Comparison of ENCODE assay signal across 12 mouse cellular contexts in genomic region chr3:96195616-96196313, GRCm38 (mm10). TPM values are rescaled to one million over a fixed set of nuclear protein-coding genes. Genes with fewer than 3 reads are reported as not detected.
DNase-seq lines count a peak whose midpoint lies in the region; ATAC-seq and TF ChIP-seq lines count a peak whose summit lies in the region.
"Had no signal": no experiment of that assay in that cellular context is flagged by ENCODE, and none has a peak within 500 bp of the region (broad histone marks: within the 10 kb centered on the region; RNA-seq: fewer than 3 reads in every experiment).

No protein-coding gene starts in this region.

- peaks cover 6% of the 10 kb centered on the region for H3K4me1 ChIP-seq in intestine, embryonic 15.5 days (replicated peaks)
- peaks cover 10% of the 10 kb centered on the region for H3K4me1 ChIP-seq in intestine, embryonic 16.5 days (ENCODE audit: control insufficient read depth, insufficient read depth, low read length)
- peaks cover 1% of the 10 kb centered on the region for H3K4me1 ChIP-seq in ES-Bruce4 (ENCODE audit: control insufficient read depth, insufficient read depth, low read length)
- peaks cover 34% of the 10 kb centered on the region for H3K4me1 ChIP-seq in embryonic facial prominence, embryonic 10.5 days
- H3K4me1 ChIP-seq in liver, embryonic 14.5 days (replicated peaks; ENCODE audit: control insufficient read depth in 2 of 2, insufficient read depth in 2 of 2, low read length in 1 of 2) = peaks cover 13 to 22% of the 10 kb centered on the region in 2 experiments

- no peaks in the 10 kb centered on the region for H3K36me3 ChIP-seq in intestine, embryonic 15.5 days
- no peaks in the 10 kb centered on the region for H3K36me3 ChIP-seq in intestine, embryonic 16.5 days (ENCODE audit: control insufficient read depth, insufficient read depth, low read length)
- no peaks in the 10 kb centered on the region for H3K36me3 ChIP-seq in ES-Bruce4 (ENCODE audit: control insufficient read depth, insufficient read depth, low read length, poor library complexity, severe bottlenecking)
- peaks cover 8% of the 10 kb centered on the region for H3K36me3 ChIP-seq in embryonic facial prominence, embryonic 10.5 days (replicated peaks)
- H3K36me3 ChIP-seq in liver, embryonic 14.5 days (replicated peaks; ENCODE audit: control insufficient read depth, insufficient read depth, low read depth) = no peaks in the 10 kb centered on the region

- no peaks in the 10 kb centered on the region for H3K27me3 ChIP-seq in intestine, embryonic 15.5 days (replicated peaks)
- H3K27me3 ChIP-seq in intestine, embryonic 16.5 days (replicated peaks; ENCODE audit: control insufficient read depth, insufficient read depth, low read length) = no peaks in the 10 kb centered on the region
- no peaks in the 10 kb centered on the region for H3K27me3 ChIP-seq in ES-Bruce4 (ENCODE audit: control insufficient read depth, insufficient read depth, low read length, poor library complexity, severe bottlenecking)
- peaks cover 13% of the 10 kb centered on the region; the same call in 1 of the 2 replicates for H3K27me3 ChIP-seq in embryonic facial prominence, embryonic 10.5 days (replicated peaks; ENCODE audit: low read depth, poor library complexity, severe bottlenecking)
- no peaks in the 10 kb centered on the region; the same call in 1 of the 2 replicates for H3K27me3 ChIP-seq in liver, embryonic 14.5 days (ENCODE audit: control insufficient read depth, insufficient read depth, low read length)
- H3K27me3 ChIP-seq: embryonic facial prominence, embryonic 15.5 days had no signal

- no peak overlapping the region for H3K27ac ChIP-seq in intestine, embryonic 15.5 days
- no peak overlapping the region for H3K27ac ChIP-seq in intestine, embryonic 16.5 days (ENCODE audit: low read length)
- peak overlapping the region; percentile 47 for H3K27ac ChIP-seq in ES-Bruce4 (ENCODE audit: insufficient read depth, low read length)
- 0 out of 2 replicates have a peak overlapping the region, but pooled peaks have one; percentile 97 for H3K27ac ChIP-seq in embryonic facial prominence, embryonic 10.5 days (replicated peaks)
- no peak overlapping the region for H3K27ac ChIP-seq in liver, embryonic 14.5 days

- no peak for ATAC-seq in intestine, embryonic 15.5 days
- no peak for ATAC-seq in intestine, embryonic 16.5 days
- no peak for ATAC-seq in liver, embryonic 14.5 days (ENCODE audit: insufficient read depth)

- no peaks in the 10 kb centered on the region for H3K9me3 ChIP-seq in intestine, embryonic 15.5 days
- H3K9me3 ChIP-seq in intestine, embryonic 16.5 days (ENCODE audit: control insufficient read depth, low read length) = no peaks in the 10 kb centered on the region
- no peaks in the 10 kb centered on the region for H3K9me3 ChIP-seq in ES-Bruce4 (replicated peaks; ENCODE audit: control insufficient read depth, insufficient read depth, low read length, poor library complexity, severe bottlenecking)
- no peaks in the 10 kb centered on the region for H3K9me3 ChIP-seq in embryonic facial prominence, embryonic 10.5 days
- H3K9me3 ChIP-seq in liver, embryonic 14.5 days (ENCODE audit: control insufficient read depth, low read length) = no peaks in the 10 kb centered on the region
- H3K9me3 ChIP-seq: embryonic facial prominence, embryonic 15.5 days; midbrain, embryonic 12.5 days had no signal

- no peak overlapping the region for H3K4me3 ChIP-seq in intestine, embryonic 15.5 days (replicated peaks)
- no peak overlapping the region for H3K4me3 ChIP-seq in intestine, embryonic 16.5 days (ENCODE audit: low read length)
- no peak overlapping the region for H3K4me3 ChIP-seq in ES-Bruce4 (ENCODE audit: low read depth, low read length)
- peak overlapping the region; percentile 74; the same call in 1 of the 2 replicates for H3K4me3 ChIP-seq in embryonic facial prominence, embryonic 10.5 days
- no peak overlapping the region; a peak in 1 of 4 replicates for H3K4me3 ChIP-seq in liver, embryonic 14.5 days (ENCODE audit: insufficient read depth in 1 of 2, low read depth in 2 of 2, low read length in 2 of 2)

- no peak for DNase-seq in embryonic facial prominence, embryonic 10.5 days (ENCODE audit: low spot score)
- DNase-seq in liver, embryonic 14.5 days (ENCODE audit: low read depth in 3 of 3, low spot score in 3 of 3) = no peak
- no peak for DNase-seq in gastrocnemius, postnatal 10 days
- DNase-seq in kidney, postnatal 25 days = no peak
- DNase-seq in MN1 (ENCODE audit: low spot score) = no peak
- DNase-seq: heart, adult 11 months; kidney, adult 9 months had no signal

- TF ChIP-seq EP300 in ES-Bruce4 (IDR thresholded peaks at IDR 0.05; ENCODE audit: insufficient read depth, low read depth, low read length) = no peak
- TF ChIP-seq EP300 in liver, embryonic 14.5 days (IDR thresholded peaks at IDR 0.05; ENCODE audit: low read depth) = no peak

- TF ChIP-seq POLR2A in ES-Bruce4 (IDR thresholded peaks at IDR 0.05; ENCODE audit: insufficient read depth, low read length) = no peak

- 0 out of 2 replicates have a peak overlapping the region, but pooled peaks have one; percentile 95 for H3K4me2 ChIP-seq in intestine, embryonic 15.5 days (replicated peaks)
- H3K4me2 ChIP-seq in intestine, embryonic 16.5 days (ENCODE audit: low read depth, low read length) = no peak overlapping the region
- H3K4me2 ChIP-seq in liver, embryonic 14.5 days (ENCODE audit: low read depth) = peak overlapping the region; percentile 97

- H3K9ac ChIP-seq in intestine, embryonic 15.5 days = no peak overlapping the region
- no peak overlapping the region for H3K9ac ChIP-seq in intestine, embryonic 16.5 days (ENCODE audit: low read depth, low read length)
- H3K9ac ChIP-seq in ES-Bruce4 (ENCODE audit: low read depth, poor library complexity, severe bottlenecking) = peak overlapping the region; percentile 61
- no peak overlapping the region for H3K9ac ChIP-seq in liver, embryonic 14.5 days (replicated peaks)

- 91% methylated on average over 11 of the region's 11 CpGs for WGBS in intestine, embryonic 15.5 days
- WGBS in intestine, embryonic 16.5 days = 91% methylated on average over 11 of the region's 11 CpGs
- 90% methylated on average over 11 of the region's 11 CpGs for WGBS in embryonic facial prominence, embryonic 10.5 days
- WGBS in liver, embryonic 14.5 days (ENCODE audit: insufficient replicate concordance) = 88% methylated on average over 11 of the region's 11 CpGs

- peak; percentile 21 for TF ChIP-seq CTCF in ES-Bruce4 (IDR thresholded peaks at IDR 0.05; ENCODE audit: low read depth, low read length)
- peak; percentile 27 for TF ChIP-seq CTCF in liver, embryonic 14.5 days (IDR thresholded peaks at IDR 0.05; ENCODE audit: low read depth)

RNA-seq across cellular contexts. Expression of gene Sv2a, which starts 14.8 kb away (rescaled TPM):
- 6.0 and 7.4 TPM in 2 replicates for polyA plus RNA-seq in intestine, embryonic 15.5 days (2015; fragmentation: Nextera tagmentation; extraction: Ambion mirVana)
- 3.2 and 3.4 TPM in 2 replicates for polyA plus RNA-seq in intestine, embryonic 16.5 days (2015; fragmentation: Nextera tagmentation; extraction: Ambion mirVana)
- polyA plus RNA-seq in ES-Bruce4 (2011; ENCODE audit: insufficient read depth, insufficient read length, low read depth, missing spikeins) = 4.5 and 4.9 TPM in 2 replicates
- polyA plus RNA-seq in embryonic facial prominence, embryonic 10.5 days (2016; fragmentation: Nextera tagmentation; extraction: Ambion mirVana) = 3.0 and 3.9 TPM in 2 replicates
- 0.39 and 0.48 TPM in 2 replicates for polyA plus RNA-seq in liver, embryonic 14.5 days (2012; rRNA removed)
- polyA plus RNA-seq in liver, embryonic 14.5 days (2014; fragmentation: Nextera tagmentation; extraction: Ambion mirVana) = 0.10 and 0.39 TPM in 2 replicates
- 1 to 10 TPM; 4.1 TPM for total RNA-seq in gastrocnemius, postnatal 10 days (2021)

RNA-seq across cellular contexts. Expression of gene Sf3b4, which starts 23.6 kb away (rescaled TPM):
- 152 and 153 TPM in 2 replicates for polyA plus RNA-seq in intestine, embryonic 15.5 days (2015; fragmentation: Nextera tagmentation; extraction: Ambion mirVana)
- polyA plus RNA-seq in intestine, embryonic 16.5 days (2015; fragmentation: Nextera tagmentation; extraction: Ambion mirVana) = 142 and 154 TPM in 2 replicates
- 81.7 and 90.5 TPM in 2 replicates for polyA plus RNA-seq in ES-Bruce4 (2011; ENCODE audit: insufficient read depth, insufficient read length, low read depth, missing spikeins)
- 299 and 302 TPM in 2 replicates for polyA plus RNA-seq in embryonic facial prominence, embryonic 10.5 days (2016; fragmentation: Nextera tagmentation; extraction: Ambion mirVana)
- polyA plus RNA-seq in liver, embryonic 14.5 days (2012; rRNA removed) = 48.2 and 54.2 TPM in 2 replicates
- 75.4 and 83.8 TPM in 2 replicates for polyA plus RNA-seq in liver, embryonic 14.5 days (2014; fragmentation: Nextera tagmentation; extraction: Ambion mirVana)
- 10 to 100 TPM; 18.4 to 22.5 TPM for total RNA-seq in gastrocnemius, postnatal 10 days (2021)

RNA-seq across cellular contexts. Expression of gene Bola1, which starts 23.7 kb away (rescaled TPM):
- 59.5 and 60.7 TPM in 2 replicates for polyA plus RNA-seq in intestine, embryonic 15.5 days (2015; fragmentation: Nextera tagmentation; extraction: Ambion mirVana)
- 65.2 and 66.2 TPM in 2 replicates for polyA plus RNA-seq in intestine, embryonic 16.5 days (2015; fragmentation: Nextera tagmentation; extraction: Ambion mirVana)
- 18.1 and 27.8 TPM in 2 replicates for polyA plus RNA-seq in ES-Bruce4 (2011; ENCODE audit: insufficient read depth, insufficient read length, low read depth, missing spikeins)
- polyA plus RNA-seq in embryonic facial prominence, embryonic 10.5 days (2016; fragmentation: Nextera tagmentation; extraction: Ambion mirVana) = 76.4 and 80.4 TPM in 2 replicates
- 32.2 and 34.0 TPM in 2 replicates for polyA plus RNA-seq in liver, embryonic 14.5 days (2012; rRNA removed)
- 49.4 and 49.7 TPM in 2 replicates for polyA plus RNA-seq in liver, embryonic 14.5 days (2014; fragmentation: Nextera tagmentation; extraction: Ambion mirVana)
- total RNA-seq in gastrocnemius, postnatal 10 days (2021) = 10 to 100 TPM; 23.3 to 28.3 TPM

RNA-seq across cellular contexts. Expression of gene Hist2h2ab, which starts 23.9 kb away (rescaled TPM):
- polyA plus RNA-seq in intestine, embryonic 15.5 days (2015; fragmentation: Nextera tagmentation; extraction: Ambion mirVana) = 1.1 and 1.6 TPM in 2 replicates
- 0.70 TPM in 1 of 2 replicates, not detected in the other for polyA plus RNA-seq in intestine, embryonic 16.5 days (2015; fragmentation: Nextera tagmentation; extraction: Ambion mirVana)
- not detected in 2 replicates for polyA plus RNA-seq in ES-Bruce4 (2011; ENCODE audit: insufficient read depth, insufficient read length, low read depth, missing spikeins)
- polyA plus RNA-seq in embryonic facial prominence, embryonic 10.5 days (2016; fragmentation: Nextera tagmentation; extraction: Ambion mirVana) = 0.92 and 1.4 TPM in 2 replicates
- 0.68 TPM in 1 of 2 replicates, not detected in the other for polyA plus RNA-seq in liver, embryonic 14.5 days (2012; rRNA removed)
- polyA plus RNA-seq in liver, embryonic 14.5 days (2014; fragmentation: Nextera tagmentation; extraction: Ambion mirVana) = 0.52 TPM in 1 of 2 replicates, not detected in the other
- total RNA-seq in gastrocnemius, postnatal 10 days (2021) = 10 to 100 TPM; 10.3 to 10.7 TPM
- polyA plus RNA-seq: embryonic facial prominence, embryonic 15.5 days had no signal

RNA-seq across cellular contexts. Expression of gene Hist2h2ac, which starts 24.9 kb away (rescaled TPM):
- polyA plus RNA-seq in intestine, embryonic 15.5 days (2015; fragmentation: Nextera tagmentation; extraction: Ambion mirVana) = 7.6 and 11.1 TPM in 2 replicates
- 2.8 and 4.7 TPM in 2 replicates for polyA plus RNA-seq in intestine, embryonic 16.5 days (2015; fragmentation: Nextera tagmentation; extraction: Ambion mirVana)
- 2.5 and 4.3 TPM in 2 replicates for polyA plus RNA-seq in ES-Bruce4 (2011; ENCODE audit: insufficient read depth, insufficient read length, low read depth, missing spikeins)
- polyA plus RNA-seq in embryonic facial prominence, embryonic 10.5 days (2016; fragmentation: Nextera tagmentation; extraction: Ambion mirVana) = 11.7 and 12.5 TPM in 2 replicates
- polyA plus RNA-seq in liver, embryonic 14.5 days (2012; rRNA removed) = 18.5 and 20.7 TPM in 2 replicates
- 14.0 and 18.2 TPM in 2 replicates for polyA plus RNA-seq in liver, embryonic 14.5 days (2014; fragmentation: Nextera tagmentation; extraction: Ambion mirVana)
- 10 to 100 TPM; 77.5 to 90.5 TPM for total RNA-seq in gastrocnemius, postnatal 10 days (2021)

Comparison
In these comparisons a context has a peak if more than half of its experiments do, and no peak if none do; other contexts are left out.
1. H3K27ac ChIP-seq: peak in ES-Bruce4 (single experiment) and embryonic facial prominence, embryonic 10.5 days (single experiment); none in intestine, embryonic 15.5 days (single experiment), intestine, embryonic 16.5 days (single experiment) and liver, embryonic 14.5 days (single experiment).